Mouse (Mus musculus): ENCODE data around the gene 2010300C02Rik. TPM values are rescaled to one million over a fixed set of nuclear protein-coding genes. Genes with fewer than 3 reads are reported as not detected.
A peak's percentile ranks its signal among the peaks of the same experiment; 100 is the strongest.

The 2010300C02Rik gene
- polyA plus RNA-seq, 1 experiment from 2014 or later = 3.9 TPM

DNA sequence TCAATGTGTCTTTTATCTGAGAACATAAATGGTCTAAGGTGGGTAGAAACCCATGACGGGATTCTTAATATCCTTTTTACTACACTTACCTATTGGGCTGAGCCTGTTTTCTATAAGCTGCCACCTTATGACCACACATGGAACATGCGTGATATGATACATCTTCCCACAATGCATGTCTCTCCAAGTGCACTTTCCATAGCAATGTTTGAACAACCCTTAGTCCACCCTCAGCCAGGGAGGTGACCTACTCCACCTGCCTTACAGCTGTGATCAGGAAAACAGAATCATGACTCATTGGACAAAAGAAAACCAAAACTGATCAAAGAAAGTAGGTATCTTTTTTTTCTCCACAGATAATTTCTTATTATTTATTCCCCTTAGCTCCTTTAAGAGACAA, 63.9 kb downstream of the 2010300C02Rik start:
- 89% methylated on average over 2 of the region's 2 CpGs for WGBS
- H3K4me3 ChIP-seq = no peak overlapping the region
- no peaks in the 10 kb centered on the region for H3K36me3 ChIP-seq
- H3K27me3 ChIP-seq = no peaks in the 10 kb centered on the region
- no peak overlapping the region for H3K9ac ChIP-seq
- no peak overlapping the region for H3K27ac ChIP-seq
- no peaks in the 10 kb centered on the region for H3K4me1 ChIP-seq
- no peak for ATAC-seq (ENCODE audit: insufficient number of reproducible peaks, low FRiP score, low TSS enrichment, low read depth)
- no peak overlapping the region for H3K4me2 ChIP-seq
- H3K9me3 ChIP-seq = no peaks in the 10 kb centered on the region

- whole genome bisulfite sequencing = 72% methylated on average over 5 of the region's 5 CpGs
- Histone ChIP-seq H3K4me2 (no peak overlapping the region), H3K36me3 (no peaks in the 10 kb centered on the region), H3K9ac (no peak overlapping the region), H3K4me1 (no peaks in the 10 kb centered on the region), H3K27me3 (no peaks in the 10 kb centered on the region), H3K9me3 (no peaks in the 10 kb centered on the region), H3K4me3 (no peak overlapping the region), H3K27ac (no peak overlapping the region)
- ATAC-seq (ENCODE audit: insufficient number of reproducible peaks, low FRiP score, low TSS enrichment, low read depth) = no peak
These were observed 65.9 kb downstream of the 2010300C02Rik start for GRCm38 (mm10) chr1:37653992-37654391.

DNA sequence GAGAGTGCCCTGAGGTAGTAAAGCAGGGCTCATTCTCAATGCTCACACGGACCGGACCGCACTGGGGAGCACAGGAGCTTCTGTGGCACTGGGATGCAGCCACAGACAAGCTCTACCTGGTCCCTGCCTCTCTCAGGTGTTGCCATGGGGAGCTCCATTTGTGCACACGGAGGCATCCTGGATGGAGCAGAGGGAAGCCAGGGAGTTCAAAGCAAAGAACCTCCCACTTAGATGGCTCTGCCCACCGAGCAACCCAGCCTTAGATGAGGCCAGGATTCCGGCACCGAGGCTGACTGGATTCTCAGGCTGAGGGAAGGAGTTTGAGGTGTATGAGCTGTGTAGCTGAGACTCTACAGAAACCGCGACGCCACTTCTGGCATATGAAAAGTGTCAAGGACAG, 72.8 kb downstream of the 2010300C02Rik start:
- Histone ChIP-seq H3K9ac (no peak overlapping the region), H3K36me3 (no peaks in the 10 kb centered on the region), H3K9me3 (no peaks in the 10 kb centered on the region), H3K27ac (no peak overlapping the region), H3K27me3 (no peaks in the 10 kb centered on the region), H3K4me3 (no peak overlapping the region), H3K4me1 (no peaks in the 10 kb centered on the region), H3K4me2 (no peak overlapping the region)
- no peak for ATAC-seq (ENCODE audit: insufficient number of reproducible peaks, low FRiP score, low TSS enrichment, low read depth)
- WGBS = 84% methylated on average over 10 of the region's 10 CpGs

DNA sequence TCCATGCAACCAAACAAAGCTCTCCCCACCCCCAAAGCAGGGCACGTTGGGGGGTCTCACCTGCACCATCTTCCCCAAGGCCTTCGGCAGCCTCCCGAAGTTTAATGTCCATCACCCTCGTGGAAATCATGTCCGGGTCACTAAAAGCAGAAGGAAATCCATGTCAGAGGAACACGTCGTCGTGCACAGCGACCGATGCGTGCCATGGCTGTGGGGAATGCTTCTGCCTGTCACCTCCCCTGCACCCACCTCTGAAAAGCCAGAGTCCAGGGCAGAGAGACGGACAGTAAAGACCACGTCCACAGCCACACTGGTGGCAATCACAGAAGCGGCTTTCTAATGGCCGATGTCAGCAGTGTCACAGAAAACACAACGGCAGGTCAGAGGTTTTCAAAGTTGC, 75.4 kb downstream of the 2010300C02Rik start:
- Histone ChIP-seq H3K27me3 (no peaks in the 10 kb centered on the region), H3K4me2 (no peak overlapping the region), H3K9ac (no peak overlapping the region), H3K4me1 (no peaks in the 10 kb centered on the region), H3K9me3 (no peaks in the 10 kb centered on the region), H3K4me3 (no peak overlapping the region), H3K36me3 (no peaks in the 10 kb centered on the region), H3K27ac (no peak overlapping the region)
- no peak for ATAC-seq (ENCODE audit: insufficient number of reproducible peaks, low FRiP score, low TSS enrichment, low read depth)
- 92% methylated on average over 16 of the region's 16 CpGs for WGBS

- H3K4me1 ChIP-seq = no peaks in the 10 kb centered on the region
- H3K9ac ChIP-seq = no peak overlapping the region
- WGBS = 83% methylated on average over 5 of the region's 5 CpGs
- H3K27me3 ChIP-seq = no peaks in the 10 kb centered on the region
- ATAC-seq (ENCODE audit: insufficient number of reproducible peaks, low FRiP score, low TSS enrichment, low read depth) = no peak
- H3K36me3 ChIP-seq = no peaks in the 10 kb centered on the region
- H3K4me3 ChIP-seq = no peak overlapping the region
- H3K4me2 ChIP-seq = no peak overlapping the region
- no peaks in the 10 kb centered on the region for H3K9me3 ChIP-seq
- H3K27ac ChIP-seq = no peak overlapping the region
These were observed 76.0 kb downstream of the 2010300C02Rik start for GRCm38 (mm10) chr1:37643794-37644365.

DNA sequence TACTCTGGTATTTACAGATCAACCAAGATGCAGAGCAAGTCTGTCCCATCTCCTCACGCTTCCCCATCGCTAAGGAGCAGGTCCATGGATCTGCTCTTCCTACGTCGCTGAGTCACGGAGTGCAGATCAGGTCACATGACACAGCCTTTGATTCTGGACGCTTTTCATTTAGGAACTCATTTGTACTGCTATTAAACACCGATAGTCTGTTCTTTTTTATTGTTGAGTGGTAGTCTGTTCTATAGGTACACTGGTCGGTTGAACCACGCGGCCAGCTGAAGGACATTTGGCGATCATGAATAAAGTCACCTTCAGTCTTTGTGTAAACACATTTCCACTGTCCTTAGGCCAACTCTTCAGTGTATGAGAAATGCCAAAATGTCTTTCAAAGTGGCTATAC, 78.5 kb downstream of the 2010300C02Rik start:
- no peak for ATAC-seq (ENCODE audit: insufficient number of reproducible peaks, low FRiP score, low TSS enrichment, low read depth)
- no peaks in the 10 kb centered on the region for H3K4me1 ChIP-seq
- H3K36me3 ChIP-seq = no peaks in the 10 kb centered on the region
- H3K9me3 ChIP-seq = no peaks in the 10 kb centered on the region
- no peak overlapping the region for H3K4me3 ChIP-seq
- no peak overlapping the region for H3K4me2 ChIP-seq
- no peak overlapping the region for H3K9ac ChIP-seq
- no peak overlapping the region for H3K27ac ChIP-seq
- no peaks in the 10 kb centered on the region for H3K27me3 ChIP-seq
- WGBS = 88% methylated on average over 11 of the region's 11 CpGs

DNA sequence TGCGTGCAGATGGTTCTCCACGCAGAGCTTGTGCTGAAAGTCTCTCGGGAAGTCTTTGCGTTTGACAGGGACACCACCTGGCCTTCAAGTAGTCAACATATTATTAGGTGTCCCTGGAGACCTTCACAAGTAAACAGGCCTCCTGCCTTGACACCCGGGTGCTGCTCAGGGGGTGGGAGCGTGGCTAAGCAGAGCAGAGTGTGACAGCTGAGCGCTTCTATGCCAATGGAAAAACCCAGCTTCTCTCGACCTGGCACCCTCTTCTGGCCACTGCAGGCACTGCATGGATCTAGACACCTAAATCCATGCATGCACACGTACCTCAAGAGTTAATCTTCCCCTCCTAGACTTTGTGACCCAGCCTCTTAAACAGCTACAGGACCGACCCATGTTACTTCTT, 80.8 kb downstream of the 2010300C02Rik start:
- Histone ChIP-seq H3K4me2 (peak overlapping the region; percentile 36; the same call in 1 of the 2 replicates), H3K27me3 (no peaks in the 10 kb centered on the region), H3K9ac (no peak overlapping the region), H3K4me1 (no peaks in the 10 kb centered on the region), H3K9me3 (no peaks in the 10 kb centered on the region), H3K4me3 (no peak overlapping the region), H3K27ac (no peak overlapping the region), H3K36me3 (no peaks in the 10 kb centered on the region)
- WGBS = 14% methylated on average over 10 of the region's 10 CpGs
- no peak for ATAC-seq (ENCODE audit: insufficient number of reproducible peaks, low FRiP score, low TSS enrichment, low read depth)

DNA sequence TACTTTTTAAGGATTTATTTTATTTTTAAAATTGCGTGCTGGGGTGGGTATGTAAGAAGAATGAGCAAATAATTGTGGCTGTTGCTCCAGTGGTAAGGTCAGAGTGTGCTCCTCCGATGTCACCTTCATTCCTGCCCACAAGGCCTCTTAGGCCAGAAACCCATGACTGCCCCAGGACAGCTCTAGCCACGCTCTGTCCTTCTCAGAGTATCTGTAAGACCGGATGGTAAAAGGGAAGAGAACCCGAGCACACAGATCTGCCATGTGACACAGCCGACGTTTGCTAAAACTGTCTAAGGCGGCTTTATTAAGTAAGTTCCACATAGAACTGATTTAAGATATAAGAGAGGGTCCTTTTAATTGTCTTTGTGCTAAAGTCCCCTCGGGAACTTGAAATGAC, 81.3 kb downstream of the 2010300C02Rik start:
- no peak overlapping the region for H3K9ac ChIP-seq
- ATAC-seq (ENCODE audit: insufficient number of reproducible peaks, low FRiP score, low TSS enrichment, low read depth) = no peak
- no peaks in the 10 kb centered on the region for H3K9me3 ChIP-seq
- H3K27me3 ChIP-seq = no peaks in the 10 kb centered on the region
- no peak overlapping the region for H3K4me3 ChIP-seq
- no peak overlapping the region for H3K4me2 ChIP-seq
- WGBS = 81% methylated on average over 9 of the region's 9 CpGs
- 0 out of 2 replicates have a peak, but pooled peaks cover 3% of the 10 kb centered on the region for H3K4me1 ChIP-seq
- H3K27ac ChIP-seq = no peak overlapping the region
- H3K36me3 ChIP-seq = no peaks in the 10 kb centered on the region

- H3K4me2 ChIP-seq = no peak overlapping the region
- H3K27ac ChIP-seq = no peak overlapping the region
- no peaks in the 10 kb centered on the region for H3K9me3 ChIP-seq
- H3K4me1 ChIP-seq = 0 out of 2 replicates have a peak, but pooled peaks cover 4% of the 10 kb centered on the region
- no peak overlapping the region for H3K4me3 ChIP-seq
- no peaks in the 10 kb centered on the region for H3K27me3 ChIP-seq
- H3K9ac ChIP-seq = no peak overlapping the region
- H3K36me3 ChIP-seq = no peaks in the 10 kb centered on the region
- ATAC-seq (ENCODE audit: insufficient number of reproducible peaks, low FRiP score, low TSS enrichment, low read depth) = no peak
- WGBS = 74% methylated on average over 11 of the region's 11 CpGs
These were observed 82.3 kb downstream of the 2010300C02Rik start for GRCm38 (mm10) chr1:37637571-37637970.

GRCm38 (mm10) chr1:37636824-37637223, 83.1 kb downstream of the 2010300C02Rik start:
- Histone ChIP-seq H3K27ac (no peak overlapping the region), H3K9ac (no peak overlapping the region), H3K9me3 (no peaks in the 10 kb centered on the region), H3K4me2 (no peak overlapping the region), H3K27me3 (no peaks in the 10 kb centered on the region), H3K4me1 (0 out of 2 replicates have a peak, but pooled peaks cover 4% of the 10 kb centered on the region), H3K4me3 (no peak overlapping the region), H3K36me3 (no peaks in the 10 kb centered on the region)
- ATAC-seq (ENCODE audit: insufficient number of reproducible peaks, low FRiP score, low TSS enrichment, low read depth) = no peak
- 87% methylated on average over 5 of the region's 5 CpGs for WGBS

DNA sequence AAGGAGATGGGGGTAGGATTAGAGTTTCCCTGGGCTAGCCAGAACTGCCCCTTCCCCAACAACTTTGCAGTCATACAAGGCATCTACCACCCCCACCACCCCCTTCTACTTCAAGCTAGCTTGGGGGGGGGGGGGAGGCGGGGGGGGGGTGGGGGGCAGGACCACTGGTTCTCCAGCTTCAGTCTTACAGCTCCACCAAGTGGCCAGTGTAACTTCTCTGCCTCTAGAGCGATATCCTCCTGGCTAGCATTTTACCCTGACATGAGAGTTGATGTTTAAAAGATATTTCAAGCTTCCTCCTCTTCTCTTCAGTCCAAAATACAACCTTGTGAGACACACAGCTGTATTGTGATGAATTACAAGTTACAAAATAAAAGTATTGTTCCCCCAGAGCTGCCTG, 83.7 kb downstream of the 2010300C02Rik start:
- no peak overlapping the region for H3K4me3 ChIP-seq
- H3K27ac ChIP-seq = no peak overlapping the region
- no peak overlapping the region for H3K9ac ChIP-seq
- 0 out of 2 replicates have a peak, but pooled peaks cover 4% of the 10 kb centered on the region for H3K4me1 ChIP-seq
- no peaks in the 10 kb centered on the region for H3K36me3 ChIP-seq
- no peak overlapping the region for H3K4me2 ChIP-seq
- no peaks in the 10 kb centered on the region for H3K9me3 ChIP-seq
- WGBS = 40% methylated on average over 2 of the region's 2 CpGs
- no peaks in the 10 kb centered on the region for H3K27me3 ChIP-seq
- no peak for ATAC-seq (ENCODE audit: insufficient number of reproducible peaks, low FRiP score, low TSS enrichment, low read depth)

DNA sequence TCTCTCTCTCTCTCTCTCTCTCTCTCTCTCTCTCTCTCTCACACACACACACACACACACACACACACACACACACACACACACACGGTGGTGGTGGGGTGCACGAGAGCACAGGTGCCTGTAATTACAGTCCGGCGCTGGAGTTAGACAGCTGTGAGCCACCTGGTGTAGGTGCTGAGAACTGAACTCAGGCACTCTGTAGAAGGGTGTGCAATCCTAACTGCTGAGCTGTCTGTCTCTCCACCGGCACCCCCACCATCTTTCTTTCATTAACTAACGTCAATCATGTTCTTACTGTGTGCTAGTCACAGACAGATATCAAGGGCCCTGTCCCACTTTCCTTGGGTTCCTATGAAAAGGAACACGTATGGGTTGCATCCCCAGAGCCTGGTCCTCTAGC, 84.2 kb downstream of the 2010300C02Rik start:
- no peak overlapping the region for H3K9ac ChIP-seq
- no peak overlapping the region for H3K27ac ChIP-seq
- H3K27me3 ChIP-seq = no peaks in the 10 kb centered on the region
- H3K36me3 ChIP-seq = no peaks in the 10 kb centered on the region
- no peak overlapping the region for H3K4me2 ChIP-seq
- 0 out of 2 replicates have a peak, but pooled peaks cover 4% of the 10 kb centered on the region for H3K4me1 ChIP-seq
- ATAC-seq (ENCODE audit: insufficient number of reproducible peaks, low FRiP score, low TSS enrichment, low read depth) = no peak
- no peak overlapping the region for H3K4me3 ChIP-seq
- no peaks in the 10 kb centered on the region for H3K9me3 ChIP-seq
- 53% methylated on average over 7 of the region's 7 CpGs for WGBS

- H3K4me1 ChIP-seq = 0 out of 2 replicates have a peak, but pooled peaks cover 4% of the 10 kb centered on the region
- H3K27me3 ChIP-seq = no peaks in the 10 kb centered on the region
- no peak for ATAC-seq (ENCODE audit: insufficient number of reproducible peaks, low FRiP score, low TSS enrichment, low read depth)
- no peaks in the 10 kb centered on the region for H3K36me3 ChIP-seq
- H3K9me3 ChIP-seq = no peaks in the 10 kb centered on the region
- no peak overlapping the region for H3K4me2 ChIP-seq
- no peak overlapping the region for H3K27ac ChIP-seq
- H3K9ac ChIP-seq = no peak overlapping the region
- no peak overlapping the region for H3K4me3 ChIP-seq
- WGBS = 28% methylated on average over 4 of the region's 4 CpGs
These were observed 85.2 kb downstream of the 2010300C02Rik start for GRCm38 (mm10) chr1:37634658-37635057.
